Mouse (Mus musculus) CD4-positive naive resting alpha-beta T cell, adult 57 days (primary cell): ENCODE data around the gene Zbbx. TPM values are rescaled to one million over a fixed set of nuclear protein-coding genes. Genes with fewer than 3 reads are reported as not detected.

ENCODE experiments used
- total RNA-seq: library from RNA; stranded (reverse); gene quantifications from one replicate; pipeline ENCODE4 v1.2.4, GENCODE M21; 2023

Zbbx gene
- not detected for total RNA-seq

DNA sequence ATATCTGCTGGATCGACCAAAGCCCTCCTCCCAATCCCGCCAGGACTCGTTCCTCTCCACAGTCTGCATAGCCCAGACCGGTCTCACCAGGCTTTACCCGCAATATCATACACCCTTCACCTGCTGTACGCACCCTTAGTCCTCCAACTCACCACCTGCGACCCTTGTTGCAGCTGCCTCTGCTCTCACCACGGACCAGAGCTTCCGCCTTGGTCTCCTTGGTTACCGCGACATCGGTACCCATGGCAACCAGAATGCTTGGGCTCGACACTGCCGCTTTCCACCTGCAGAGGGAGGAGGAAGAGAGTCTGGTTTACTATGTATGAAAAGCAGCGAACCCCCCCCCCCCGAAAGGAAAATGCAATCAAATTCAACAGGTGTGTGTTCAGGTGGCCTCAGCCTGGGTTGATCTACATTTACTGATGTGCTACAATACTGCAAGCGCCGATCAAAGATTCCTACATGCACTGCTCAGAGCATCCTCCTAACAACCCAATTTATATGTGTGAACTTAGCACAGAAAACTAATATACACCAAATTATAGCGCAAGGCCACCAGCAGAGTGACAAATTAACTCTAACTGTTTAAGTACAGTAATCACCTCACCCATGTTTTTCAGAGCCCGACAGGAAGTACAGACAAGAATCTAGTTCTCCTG, at the start of gene Zbbx:
TSS of gene Zbbx (minus strand) at position 197 of the 659 bp plus-strand sequence.

Other genes starting within 250 kb of the Zbbx start
- gene Serpini2, start 105.0 kb upstream of the Zbbx start, total RNA-seq: not detected